Mouse (Mus musculus) embryonic facial prominence, embryonic 13.5 days (tissue): Measurements from ENCODE around the gene Sgo1. TPM values are rescaled to one million over a fixed set of nuclear protein-coding genes. Genes with fewer than 3 reads are reported as not detected.
A peak's percentile ranks its signal among the peaks of the same experiment; 100 is the strongest.
"Not testable (repeated sequence)": the region's sequence is repeated elsewhere in the genome, so short reads cannot be mapped to it uniquely, and the experiment has no call there.

Experiments
- ATAC-seq: fragments of 200-750 bp; cut with Nextera tagmentation; 2 replicates; pipeline ENCODE4 v1.8.0; 2017; ENCODE audit warnings: low read depth; ENCODE audit not compliant: insufficient number of reproducible peaks, insufficient read depth, low FRiP score, low TSS enrichment
- H3K27ac ChIP-seq: fragments of 300-500 bp; sonication (generic); 2 replicates; pipeline ENCODE4 v1.5.1; 2015; ENCODE audit warnings: moderate library complexity, mild to moderate bottlenecking, inconsistent platforms
- H3K27me3 ChIP-seq: fragments of 300-500 bp; sonication (generic); 2 replicates; pipeline ENCODE4 v1.6.1; 2015; ENCODE audit warnings: mild to moderate bottlenecking, inconsistent platforms
- H3K36me3 ChIP-seq: fragments of 300-500 bp; sonication (generic); 2 replicates; pipeline ENCODE4 v1.6.1; 2015; ENCODE audit warnings: mild to moderate bottlenecking, inconsistent platforms
- H3K4me1 ChIP-seq: fragments of 300-500 bp; sonication (generic); 2 replicates; pipeline ENCODE4 v1.6.1; 2015; ENCODE audit warnings: inconsistent platforms
- H3K4me2 ChIP-seq: fragments of 300-500 bp; sonication (generic); 2 replicates; pipeline ENCODE4 v1.6.1; 2015; ENCODE audit warnings: moderate library complexity, mild to moderate bottlenecking, inconsistent platforms
- H3K4me3 ChIP-seq: fragments of 300-500 bp; sonication (generic); 2 replicates; pipeline ENCODE4 v1.5.1; 2015; ENCODE audit warnings: mild to moderate bottlenecking, inconsistent platforms
- H3K9ac ChIP-seq: fragments of 300-500 bp; sonication (generic); 2 replicates; pipeline ENCODE4 v1.6.1; 2015; ENCODE audit warnings: mild to moderate bottlenecking, inconsistent platforms
- H3K9me3 ChIP-seq: fragments of 300-500 bp; sonication (generic); 2 replicates; pipeline ENCODE4 v1.6.1; 2016; ENCODE audit warnings: inconsistent platforms
- whole genome bisulfite sequencing: fragments of 180-500 bp; shearing (Covaris S2); methylation state at CpG from one replicate; pipeline ENCODE4 v1.1.7; 2015; ENCODE audit warnings: mixed read lengths; 5-methylcytosine and 5-hydroxymethylcytosine counted together
- polyA plus RNA-seq: library from polyadenylated mRNA; unstranded; fragments of >200 nt; fragmentation: Nextera tagmentation; extraction: Ambion mirVana; gene quantifications from 2 replicates; pipeline ENCODE4 v1.2.1, GENCODE M21; 2015

Gene Sgo1
- 37.7 and 43.8 TPM in 2 replicates for polyA plus RNA-seq

DNA sequence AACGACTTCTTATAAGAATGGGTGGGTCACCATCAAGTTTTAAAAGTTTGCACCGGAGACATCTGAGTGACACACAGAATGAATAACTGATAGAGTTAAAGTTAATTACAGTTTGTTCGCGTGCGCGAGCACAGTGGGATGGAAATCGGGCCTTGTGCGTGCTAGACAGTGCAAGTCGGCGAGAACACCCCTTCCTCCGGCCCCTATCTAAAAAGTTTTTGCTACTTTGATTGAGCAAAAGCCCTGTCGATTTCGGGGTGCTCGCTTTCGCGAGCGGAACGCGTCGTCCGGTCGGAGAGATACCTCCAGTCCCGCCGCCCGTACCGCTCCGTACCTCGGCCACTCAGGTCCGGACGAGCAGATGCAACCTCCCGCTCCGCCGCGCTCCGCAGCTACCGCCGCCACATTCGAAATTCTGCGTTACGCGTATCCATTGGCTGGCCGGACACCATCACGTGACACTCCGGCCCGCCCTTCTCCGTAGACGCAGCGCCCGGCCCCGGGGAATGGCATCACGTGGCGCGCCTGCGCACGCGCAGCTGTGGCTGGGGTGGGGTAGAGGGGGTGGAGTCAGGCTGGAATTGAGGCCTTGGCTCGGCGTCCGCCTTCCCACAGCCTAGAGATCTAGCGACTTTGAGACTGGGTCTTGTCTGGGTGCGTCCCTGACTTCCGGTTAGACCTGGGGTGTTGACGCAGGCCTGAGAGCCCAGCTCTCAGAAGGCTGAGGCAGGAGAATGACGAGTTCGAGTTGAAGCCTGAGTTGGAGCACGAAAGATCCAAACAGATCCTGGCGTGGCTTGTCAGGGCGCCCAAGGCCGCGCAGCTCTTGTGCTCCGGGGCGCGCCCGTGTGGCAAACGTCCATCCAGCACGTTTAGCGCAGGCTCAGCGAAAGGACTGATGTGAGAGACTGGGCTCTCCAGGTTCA is at the start of gene Sgo1:
Gene Sgo1 (minus strand): TSS at position 457 of the 926 bp plus-strand sequence.
- H3K27ac ChIP-seq = peak within 1 kb of the TSS; percentile 98
- under 1% methylated on average over 78 of the region's 78 CpGs for WGBS
- peak; percentile 99 for ATAC-seq

DNA sequence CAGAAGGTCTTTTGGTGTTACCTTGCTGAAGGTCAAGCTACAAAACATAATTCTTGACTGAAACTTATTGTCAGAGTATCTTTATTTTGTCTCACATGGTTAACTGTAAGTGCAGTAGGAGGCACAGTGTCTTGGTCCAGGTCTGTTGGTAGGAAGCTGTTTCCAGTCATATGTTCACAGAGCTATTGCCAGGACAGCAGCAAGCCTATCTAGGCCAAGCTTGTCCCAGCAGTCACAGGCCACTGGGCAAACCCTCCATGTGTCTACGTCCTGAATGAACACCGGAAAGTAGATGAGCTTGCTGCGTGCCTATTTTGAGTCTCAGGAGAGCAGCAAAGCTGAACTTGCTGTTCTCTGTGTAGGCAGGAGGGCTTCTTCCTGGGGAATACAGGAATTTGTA is 29.8 kb upstream of the Sgo1 start:
- not testable (repeated sequence) for H3K4me1 ChIP-seq, H3K9me3 ChIP-seq, H3K9ac ChIP-seq, H3K27ac ChIP-seq, ATAC-seq, H3K36me3 ChIP-seq, H3K4me2 ChIP-seq, H3K27me3 ChIP-seq, H3K4me3 ChIP-seq
- 88% methylated on average over 3 of the region's 3 CpGs for WGBS

More for the DNA sequence above, at the start of gene Sgo1:
- Histone ChIP-seq H3K9me3 (no peaks in the 10 kb centered on the region), H3K36me3 (peaks cover 21% of the 10 kb centered on the region), H3K27me3 (no peaks in the 10 kb centered on the region), H3K4me3 (peak within 1 kb of the TSS; percentile 66), H3K9ac (peak within 1 kb of the TSS; percentile 85), H3K4me1 (peaks cover 11% of the 10 kb centered on the region; the same call in 1 of the 2 replicates), H3K4me2 (peak within 1 kb of the TSS; percentile 71)

DNA sequence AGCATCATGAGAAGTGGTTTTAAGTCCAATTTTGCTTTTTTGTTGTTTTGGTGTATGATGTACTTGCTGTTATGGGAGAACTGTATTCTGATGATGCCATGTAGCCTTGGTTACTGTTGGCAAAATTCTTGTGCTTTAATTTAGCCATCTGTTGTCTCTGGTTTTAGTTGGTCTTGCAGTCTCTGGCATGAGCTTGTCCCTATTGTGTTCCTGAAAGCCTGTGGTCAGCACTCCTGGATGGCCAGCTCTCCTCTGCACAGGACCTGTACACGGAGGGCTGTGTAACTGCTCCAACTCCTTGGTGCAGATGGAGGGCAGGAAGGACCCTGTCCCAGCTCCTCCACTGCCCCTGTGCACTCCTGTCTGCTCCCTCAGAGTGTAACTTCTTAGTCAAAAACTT is 29.3 kb upstream of the Sgo1 start:
- H3K4me3 ChIP-seq = no peak overlapping the region
- H3K27ac ChIP-seq = no peak overlapping the region
- H3K27me3 ChIP-seq = no peaks in the 10 kb centered on the region
- H3K9ac ChIP-seq = no peak overlapping the region
- no peak for ATAC-seq
- no peaks in the 10 kb centered on the region for H3K9me3 ChIP-seq
- H3K4me1 ChIP-seq = no peaks in the 10 kb centered on the region
- no peak overlapping the region for H3K4me2 ChIP-seq
- 72% methylated on average over 1 of the region's 1 CpGs for WGBS
- no peaks in the 10 kb centered on the region for H3K36me3 ChIP-seq

DNA sequence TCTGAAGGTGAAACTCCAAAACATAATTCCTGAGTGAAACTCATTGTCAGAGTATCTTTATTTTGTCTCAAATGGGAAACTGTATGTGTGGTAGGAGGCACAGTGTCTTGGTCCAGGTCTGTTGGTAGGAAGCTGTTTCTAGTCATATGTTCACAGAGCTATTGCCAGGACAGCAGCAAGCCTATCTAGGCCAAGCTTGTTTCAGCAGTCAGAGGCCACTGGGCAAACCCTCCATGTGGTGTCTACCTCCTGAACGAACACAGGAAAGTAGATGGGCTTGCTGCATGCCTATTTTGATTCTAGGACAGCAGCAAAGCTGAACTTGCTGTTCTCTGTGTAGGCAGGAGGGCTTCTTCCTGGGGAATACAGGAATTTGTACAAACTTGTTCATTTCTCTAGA is 26.0 kb upstream of the Sgo1 start:
- 75% methylated on average over 1 of the region's 1 CpGs for WGBS
- H3K27me3 ChIP-seq, H3K36me3 ChIP-seq, ATAC-seq, H3K4me2 ChIP-seq, H3K4me1 ChIP-seq, H3K9me3 ChIP-seq, H3K27ac ChIP-seq, H3K4me3 ChIP-seq, H3K9ac ChIP-seq: not testable (repeated sequence)

DNA sequence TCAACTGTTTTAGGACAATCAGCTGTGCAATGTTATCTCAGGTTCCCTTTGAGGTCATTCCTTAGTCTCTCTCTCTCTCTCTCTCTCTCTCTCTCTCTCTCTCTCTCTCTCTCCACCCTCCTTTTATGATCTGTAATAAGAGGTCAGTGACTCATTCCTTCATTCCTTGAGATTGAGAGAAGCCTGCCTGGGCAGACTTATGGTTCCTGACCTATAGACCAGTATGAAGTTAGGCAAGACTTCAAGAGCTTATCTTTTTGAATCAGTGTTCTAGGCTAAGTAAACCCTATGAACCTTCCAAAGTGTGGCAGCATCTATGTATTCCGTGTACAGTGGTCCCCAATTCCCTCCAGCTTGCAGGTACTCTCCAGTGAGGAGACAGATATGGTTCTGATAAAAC is 25.3 kb upstream of the Sgo1 start:
- Histone ChIP-seq H3K4me3 (no peak overlapping the region), H3K36me3 (no peaks in the 10 kb centered on the region), H3K9me3 (no peaks in the 10 kb centered on the region), H3K27ac (no peak overlapping the region), H3K4me1 (no peaks in the 10 kb centered on the region), H3K4me2 (no peak overlapping the region), H3K9ac (no peak overlapping the region), H3K27me3 (no peaks in the 10 kb centered on the region)
- ATAC-seq = no peak
- 49% methylated on average over 1 of the region's 1 CpGs for WGBS

DNA sequence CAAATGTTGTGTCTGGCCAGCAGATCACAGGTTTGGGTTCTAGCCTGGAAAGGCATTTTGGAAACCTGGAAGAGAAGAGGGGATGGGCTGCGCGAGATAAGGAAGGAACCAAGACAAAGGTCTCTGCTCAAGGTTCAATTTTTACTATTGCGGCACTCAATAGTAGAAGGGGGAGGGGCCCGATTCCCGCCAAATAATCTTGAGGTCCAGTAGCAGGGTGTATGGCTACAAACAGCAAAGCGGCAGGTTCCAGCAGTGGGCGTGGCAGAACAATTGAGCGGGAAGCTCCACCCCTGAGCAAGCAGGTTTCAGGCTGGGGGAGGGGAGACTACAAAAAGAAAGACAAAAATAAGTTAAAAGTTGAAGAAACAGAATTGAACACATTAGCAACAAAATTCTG is 8.4 kb upstream of the Sgo1 start:
- H3K4me3 ChIP-seq, H3K4me1 ChIP-seq, H3K9me3 ChIP-seq, H3K27ac ChIP-seq, H3K27me3 ChIP-seq, ATAC-seq, H3K9ac ChIP-seq, H3K36me3 ChIP-seq, H3K4me2 ChIP-seq: not testable (repeated sequence)
- 91% methylated on average over 8 of the region's 8 CpGs for WGBS

DNA sequence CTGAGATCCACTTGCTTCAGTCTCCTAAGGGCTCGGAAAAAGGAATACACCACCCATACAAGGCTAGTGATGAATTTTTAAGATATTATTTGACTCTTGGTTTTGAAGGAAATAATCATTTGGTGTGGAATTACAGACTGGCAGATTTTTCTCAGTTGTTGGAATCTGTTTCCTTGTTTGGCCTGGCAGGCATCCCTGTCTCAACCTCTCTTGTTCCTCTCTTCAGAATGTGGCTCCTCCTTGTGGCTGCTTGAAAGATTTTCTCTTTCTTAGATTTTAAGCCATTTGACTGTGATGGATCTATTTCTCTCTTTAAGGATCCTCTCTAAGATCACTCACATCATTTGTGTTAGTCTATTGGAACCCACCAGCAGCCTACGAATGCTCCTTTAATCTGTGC is 4.9 kb upstream of the Sgo1 start:
- Histone ChIP-seq H3K4me1 (0 out of 2 replicates have a peak, but pooled peaks cover 5% of the 10 kb centered on the region), H3K9ac (no peak overlapping the region), H3K9me3 (no peaks in the 10 kb centered on the region), H3K4me3 (no peak overlapping the region), H3K4me2 (no peak overlapping the region), H3K36me3 (no peaks in the 10 kb centered on the region), H3K27ac (no peak overlapping the region), H3K27me3 (no peaks in the 10 kb centered on the region)
- no peak for ATAC-seq
- WGBS = 72% methylated on average over 2 of the region's 2 CpGs

DNA sequence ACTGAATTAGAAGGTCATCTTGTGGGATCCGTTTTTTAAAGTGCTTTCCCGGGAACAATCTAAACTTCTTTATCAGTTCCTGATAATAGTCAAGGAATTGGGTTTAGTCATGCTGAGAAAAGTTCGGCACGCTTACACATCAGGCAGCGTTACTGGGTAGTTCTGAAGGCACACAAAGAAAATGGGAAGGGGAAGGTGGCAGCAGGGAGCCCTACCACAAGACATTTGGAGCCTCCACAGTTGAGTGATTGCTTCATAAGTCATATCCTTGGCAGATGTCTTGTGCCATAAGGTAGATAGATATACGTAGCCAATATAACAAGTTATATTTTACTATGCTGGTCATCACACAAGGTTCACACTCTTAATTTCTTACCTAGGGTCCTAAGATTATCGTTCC is 813 bp upstream of the Sgo1 start:
- Histone ChIP-seq H3K9ac (peak overlapping the region; percentile 85), H3K9me3 (no peaks in the 10 kb centered on the region), H3K4me1 (peaks cover 11% of the 10 kb centered on the region; the same call in 1 of the 2 replicates), H3K4me2 (peak overlapping the region; percentile 71), H3K4me3 (peak overlapping the region; percentile 66), H3K27me3 (no peaks in the 10 kb centered on the region), H3K27ac (peak overlapping the region; percentile 98), H3K36me3 (peaks cover 14% of the 10 kb centered on the region)
- 25% methylated on average over 7 of the region's 7 CpGs for WGBS
- no peak for ATAC-seq

DNA sequence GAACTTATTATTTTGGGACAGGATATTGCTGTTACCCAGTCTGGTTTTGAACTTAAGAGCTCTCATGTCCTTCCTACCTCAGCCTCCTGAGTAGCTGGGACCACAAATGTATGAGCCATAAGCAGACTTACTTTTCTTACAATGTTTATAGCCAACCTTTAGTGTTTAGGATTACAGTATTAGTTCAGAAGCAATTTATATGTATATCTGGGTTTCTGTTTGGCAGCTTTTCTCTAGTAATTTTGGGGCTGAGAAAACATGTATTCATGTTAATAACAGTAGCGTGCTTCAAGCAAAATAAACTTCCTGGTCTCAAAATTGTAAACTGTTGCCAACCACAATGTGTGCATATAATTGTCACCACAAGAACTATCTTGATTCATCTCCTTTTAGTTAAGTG is 812 bp downstream of the Sgo1 start:
- no peak for ATAC-seq
- Histone ChIP-seq H3K4me1 (peaks cover 11% of the 10 kb centered on the region; the same call in 1 of the 2 replicates), H3K4me2 (peak overlapping the region; percentile 71), H3K27ac (no peak overlapping the region), H3K9ac (peak overlapping the region; percentile 85), H3K36me3 (peaks cover 28% of the 10 kb centered on the region), H3K4me3 (peak overlapping the region; percentile 66), H3K9me3 (no peaks in the 10 kb centered on the region), H3K27me3 (no peaks in the 10 kb centered on the region)
- WGBS = 22% methylated on average over 1 of the region's 1 CpGs

DNA sequence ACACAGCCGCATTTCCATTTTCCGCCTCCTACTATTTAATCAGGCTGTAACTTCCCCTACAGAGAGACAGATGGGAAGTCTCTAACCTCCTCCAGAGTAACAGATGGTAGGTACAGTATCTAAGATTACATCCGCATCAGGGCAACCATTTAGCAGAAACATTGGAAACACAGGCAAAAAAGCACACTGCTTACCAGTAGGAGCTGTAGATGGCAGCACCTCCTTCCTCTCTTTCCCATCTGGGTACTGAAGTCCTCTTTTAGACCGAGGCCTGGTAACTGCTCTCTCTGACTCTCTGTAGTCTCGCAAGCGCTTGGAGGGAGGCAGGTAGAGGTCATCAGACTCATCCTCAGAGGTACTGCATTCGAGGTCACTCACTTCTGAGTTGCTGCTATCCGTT is 10.4 kb downstream of the Sgo1 start:
- Histone ChIP-seq H3K4me2 (no peak overlapping the region), H3K27me3 (no peaks in the 10 kb centered on the region), H3K4me3 (no peak overlapping the region), H3K9ac (no peak overlapping the region), H3K4me1 (no peaks in the 10 kb centered on the region), H3K36me3 (peaks cover 61% of the 10 kb centered on the region), H3K27ac (no peak overlapping the region), H3K9me3 (no peaks in the 10 kb centered on the region)
- no peak for ATAC-seq
- WGBS = 84% methylated on average over 8 of the region's 8 CpGs

DNA sequence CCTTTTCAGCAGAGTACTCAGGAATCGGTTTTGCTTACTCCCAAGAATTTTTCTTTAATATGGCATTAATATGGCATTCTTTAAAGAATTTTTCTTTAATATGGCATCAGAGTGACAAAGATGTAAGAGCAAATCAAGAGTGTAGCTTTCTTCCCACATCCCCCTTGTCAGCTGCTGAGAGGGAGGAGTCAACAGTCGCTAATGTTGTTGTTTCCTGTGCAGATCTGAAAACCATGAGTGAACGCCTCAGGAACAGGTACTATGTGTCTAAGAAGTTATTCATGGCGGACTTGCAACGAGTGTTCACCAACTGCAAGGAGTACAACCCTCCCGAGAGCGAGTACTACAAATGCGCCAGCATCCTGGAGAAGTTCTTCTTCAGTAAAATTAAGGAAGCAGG is 18.7 kb downstream of the Sgo1 start:
- Histone ChIP-seq H3K27me3 (no peaks in the 10 kb centered on the region), H3K4me2 (no peak overlapping the region), H3K4me1 (no peaks in the 10 kb centered on the region), H3K27ac (no peak overlapping the region), H3K4me3 (no peak overlapping the region), H3K9ac (no peak overlapping the region), H3K36me3 (peaks cover 51% of the 10 kb centered on the region), H3K9me3 (no peaks in the 10 kb centered on the region)
- no peak for ATAC-seq
- WGBS = 92% methylated on average over 8 of the region's 8 CpGs

DNA sequence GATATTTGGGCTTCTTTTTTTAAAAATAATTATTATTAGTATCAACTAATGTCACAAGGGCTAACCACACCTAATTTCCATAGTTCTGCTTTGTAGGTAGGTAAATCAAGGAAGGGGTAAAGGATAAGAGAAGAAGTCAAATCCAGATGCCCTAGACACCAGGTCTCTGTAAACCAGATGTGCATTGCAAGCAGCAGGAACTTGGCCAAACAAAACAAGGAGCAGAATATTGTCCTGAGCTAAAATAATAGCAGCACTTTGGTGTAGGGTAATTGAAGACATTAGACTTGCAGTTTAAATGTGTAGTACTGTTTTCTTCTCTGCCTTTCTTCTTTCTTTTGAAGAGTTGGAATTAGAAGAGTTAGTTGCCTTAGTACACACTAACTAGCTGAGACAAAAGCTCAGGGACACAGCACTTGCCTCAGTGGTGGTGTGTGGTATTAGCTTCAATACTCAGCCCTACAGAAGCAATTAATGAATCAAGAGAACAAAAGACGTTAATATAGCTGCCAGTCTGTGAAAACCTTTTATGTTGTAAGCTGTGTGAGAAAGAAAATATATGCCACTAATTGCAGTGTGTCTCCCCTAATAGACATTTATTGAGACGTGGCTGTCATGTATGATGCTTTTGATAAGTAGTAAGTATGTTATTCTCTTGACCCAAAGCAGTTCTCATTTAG is 24.3 kb downstream of the Sgo1 start:
- 76% methylated on average over 2 of the region's 2 CpGs for WGBS
- no peak for ATAC-seq

More for the DNA sequence above, 24.3 kb downstream of the Sgo1 start:
- Histone ChIP-seq H3K4me2 (no peak overlapping the region), H3K4me3 (no peak overlapping the region), H3K27ac (no peak overlapping the region), H3K36me3 (peaks cover 32% of the 10 kb centered on the region), H3K9me3 (no peaks in the 10 kb centered on the region), H3K9ac (no peak overlapping the region), H3K4me1 (no peaks in the 10 kb centered on the region), H3K27me3 (no peaks in the 10 kb centered on the region)
